Mouse (Mus musculus): ENCODE data around the gene Pdia2.

Gene Pdia2

DNA sequence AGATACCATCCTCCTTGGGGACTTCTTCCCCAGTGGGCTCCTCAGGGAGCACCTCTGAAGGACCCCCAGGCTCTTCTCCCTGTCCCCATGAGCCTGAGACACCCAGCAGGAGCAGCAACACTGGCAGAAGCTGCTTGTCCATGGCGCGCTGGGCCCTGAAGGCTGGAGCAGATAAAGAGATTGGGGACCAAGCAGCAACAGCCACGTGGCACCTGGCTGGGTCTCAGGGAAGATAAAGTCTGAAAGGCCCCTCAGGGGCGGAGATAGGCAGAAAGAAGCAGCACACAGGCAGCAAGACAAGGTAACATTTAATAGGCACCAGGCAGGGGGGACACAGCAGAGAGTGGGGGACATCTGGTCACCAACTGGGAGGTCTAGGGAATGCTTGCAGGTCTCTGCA, at the start of gene Pdia2:
TSS of gene Pdia2 (minus strand) at position 196 of the 400 bp plus-strand sequence.
- no peak for DNase-seq

DNA sequence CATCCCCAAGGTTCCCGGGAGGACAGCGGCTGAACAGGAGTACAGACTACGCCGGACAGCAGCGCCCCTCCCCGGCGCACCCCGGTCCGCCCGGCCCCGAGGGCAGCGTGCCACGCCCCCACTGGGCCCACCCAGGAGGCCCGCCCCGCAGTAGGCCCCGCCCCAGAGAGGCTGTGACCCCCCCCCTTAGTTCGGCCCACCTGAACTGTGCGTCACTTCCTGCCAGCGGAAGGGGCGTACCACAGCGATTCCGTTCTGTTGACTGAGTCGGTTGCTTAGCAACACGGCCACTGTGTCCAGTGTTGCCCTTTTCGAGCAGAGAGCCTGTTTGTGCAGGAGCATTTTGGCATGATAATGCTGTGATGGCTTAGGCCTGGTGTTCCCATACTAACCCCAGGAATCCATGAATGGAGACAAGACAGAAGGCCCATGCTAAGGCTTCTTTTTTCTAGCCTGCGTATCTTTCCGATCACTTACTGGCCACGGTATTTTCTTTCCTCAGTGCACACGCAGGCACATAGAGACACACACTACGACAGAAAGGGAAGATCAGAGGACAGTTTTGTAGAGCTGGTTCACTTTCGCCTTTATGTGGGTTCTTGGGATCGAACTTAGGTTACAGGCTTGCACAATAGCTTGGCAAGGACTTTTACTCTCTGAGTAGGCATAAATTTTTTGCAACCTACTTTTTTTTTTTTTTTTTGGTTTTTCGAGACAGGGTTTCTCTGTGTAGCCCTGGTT, 45.4 kb upstream of the Pdia2 start, which contains the start of gene Fam234a:
TSS of gene Fam234a (minus strand) at position 142 of the 741 bp plus-strand sequence.
- DNase-seq = peak; percentile 86 to 90

DNA sequence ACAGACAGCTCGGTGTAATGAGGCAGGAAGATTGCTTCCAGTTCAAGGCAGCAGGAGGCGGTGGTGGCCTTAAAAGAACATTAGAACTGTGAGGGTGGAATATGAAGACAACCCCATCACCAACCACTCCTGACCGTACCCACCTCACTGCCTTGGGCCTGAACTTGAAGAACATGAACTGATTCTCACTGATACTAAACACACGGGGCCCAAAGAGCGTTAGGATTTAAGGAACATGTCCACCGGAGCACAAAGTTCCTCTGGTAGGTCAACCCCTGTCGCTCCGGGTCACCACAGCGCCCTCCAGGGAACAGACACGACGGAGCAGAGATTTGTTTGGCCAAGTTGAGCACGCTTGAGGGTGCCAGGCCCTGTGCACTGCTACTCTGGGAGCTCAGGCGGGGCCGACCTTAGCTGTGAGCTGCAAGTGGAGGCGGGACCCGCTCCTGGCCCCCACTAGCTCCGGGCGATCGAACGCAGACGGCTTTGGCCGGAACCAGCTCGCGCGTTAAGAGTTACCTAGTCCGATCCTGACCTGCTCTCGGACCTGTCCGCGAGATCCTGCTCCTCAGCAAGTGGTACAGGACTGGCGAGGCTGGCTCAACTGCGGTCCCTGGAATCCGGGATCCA, 44.7 kb upstream of the Pdia2 start:
- DNase-seq = peak; percentile 64 to 68

DNA sequence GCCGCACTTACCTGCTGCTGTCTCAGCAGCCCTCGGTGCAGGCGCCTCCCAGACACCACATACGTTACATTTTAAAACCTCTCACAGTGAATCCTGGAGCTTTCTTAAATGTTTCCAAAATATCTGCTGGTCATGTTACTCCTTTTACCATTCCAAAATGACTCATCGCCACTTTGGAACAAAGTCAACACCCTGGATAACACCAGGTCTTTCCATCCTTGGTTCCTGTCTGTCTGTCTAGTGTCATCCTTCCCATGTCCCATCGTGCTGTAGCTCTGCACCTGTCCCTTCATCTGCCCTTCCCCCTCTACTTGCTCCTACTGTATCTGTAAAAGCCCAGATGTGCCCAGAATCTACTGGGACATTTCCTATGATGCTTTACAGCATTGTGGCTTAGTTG, 42.1 kb upstream of the Pdia2 start:
- DNase-seq = no peak

DNA sequence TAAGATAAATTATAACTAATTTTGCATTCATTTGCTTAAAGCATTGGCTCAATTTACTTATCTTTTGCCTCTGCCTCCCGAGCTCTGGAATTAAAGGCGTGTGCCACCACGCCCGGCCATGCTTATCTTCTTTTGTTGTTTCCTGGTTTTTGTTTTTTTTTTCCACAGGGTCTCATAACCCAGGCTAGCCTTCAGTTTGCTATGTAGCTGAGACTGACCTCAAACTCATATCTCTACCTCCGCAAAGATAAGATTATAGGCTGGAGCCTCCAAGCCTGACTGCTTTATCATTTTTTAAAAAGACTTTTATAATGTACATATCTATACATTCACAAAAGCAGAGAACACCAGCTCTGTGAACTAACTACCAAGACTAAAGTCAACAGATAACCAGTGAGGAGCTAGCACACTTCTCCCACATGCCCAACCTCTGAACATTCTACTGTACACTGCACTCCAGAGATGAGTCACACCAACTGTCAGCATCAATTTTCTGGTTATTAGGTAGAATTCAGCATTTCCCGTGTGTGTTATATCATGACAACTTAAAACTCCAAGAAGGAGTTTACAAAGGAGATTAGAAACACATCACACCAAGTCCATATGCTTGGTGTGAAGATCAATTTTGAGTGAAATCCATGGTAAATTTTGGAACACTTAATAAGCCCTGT, 41.4 kb upstream of the Pdia2 start:
- no peak for DNase-seq

DNA sequence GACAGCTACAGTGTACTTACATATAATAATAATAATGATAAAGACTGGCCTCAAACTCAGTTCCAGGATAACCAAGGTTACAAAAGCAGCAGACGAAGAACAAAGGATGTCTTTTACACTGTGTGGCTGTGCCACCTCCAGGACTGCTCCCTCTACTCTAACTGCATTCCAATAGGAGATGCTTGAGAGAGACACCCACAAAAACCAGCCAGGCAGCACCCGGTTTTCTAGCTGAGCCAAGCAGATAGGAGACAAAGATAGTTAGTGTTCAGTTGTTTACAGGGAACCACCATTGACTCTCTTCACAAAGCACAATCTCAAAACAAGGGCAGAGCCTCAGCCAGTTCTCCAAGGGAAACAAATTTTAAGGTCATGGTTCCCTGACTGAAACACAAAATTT, 40.7 kb upstream of the Pdia2 start:
- DNase-seq = no peak

DNA sequence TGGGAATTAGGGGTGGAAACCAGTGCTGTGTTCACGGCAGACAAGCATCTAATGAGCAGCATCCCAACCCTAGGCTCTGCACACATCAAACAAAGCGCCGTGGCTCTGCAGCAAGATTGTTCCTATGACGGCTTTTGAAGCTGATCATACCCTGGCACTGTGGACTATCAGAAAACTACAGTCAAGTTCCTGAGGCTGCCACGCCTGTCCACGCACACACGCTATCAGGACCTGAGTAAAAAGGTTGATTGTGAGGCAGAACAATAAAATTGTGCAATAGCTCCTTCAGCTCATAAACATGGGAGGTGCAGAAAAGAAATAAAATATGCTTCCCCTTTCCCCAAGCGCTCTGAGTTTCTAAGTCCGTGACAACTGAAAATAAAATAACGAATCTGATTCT, 38.8 kb upstream of the Pdia2 start:
- DNase-seq = no peak

DNA sequence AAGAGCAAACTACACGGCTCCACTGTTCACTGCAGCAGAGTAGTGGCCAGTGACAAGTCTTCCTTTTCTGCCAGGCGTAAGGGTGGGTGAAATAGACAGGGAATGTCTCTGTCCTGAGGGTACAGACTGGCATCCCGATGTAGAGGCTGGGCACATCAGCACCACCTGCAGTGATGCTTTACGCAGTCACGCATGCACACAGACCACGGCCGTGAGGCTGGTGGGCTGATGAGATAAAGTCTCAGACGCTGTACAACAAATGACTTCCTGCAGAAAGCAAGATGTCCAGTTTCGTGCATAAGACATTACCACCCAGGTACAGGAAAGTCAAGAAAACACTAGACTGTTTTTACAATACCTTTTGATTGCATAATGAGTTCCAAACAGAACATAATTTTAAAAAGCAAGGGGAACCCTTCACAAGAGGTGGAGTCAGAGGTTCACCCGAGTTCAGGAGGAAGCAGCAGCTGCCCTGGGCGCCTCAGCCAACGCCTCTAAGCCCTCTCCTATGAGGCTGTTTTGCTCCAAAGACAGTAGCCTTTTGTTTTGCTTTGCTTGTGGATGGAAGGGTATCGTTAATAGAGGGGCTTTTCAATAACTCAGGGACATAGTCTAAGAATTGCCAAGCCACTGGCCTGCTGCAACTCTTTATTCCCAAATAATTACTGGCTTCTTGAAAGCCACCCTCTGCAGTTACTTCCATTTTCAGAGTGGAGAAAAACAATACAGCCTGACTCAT, 36.4 kb upstream of the Pdia2 start:
- no peak for DNase-seq

DNA sequence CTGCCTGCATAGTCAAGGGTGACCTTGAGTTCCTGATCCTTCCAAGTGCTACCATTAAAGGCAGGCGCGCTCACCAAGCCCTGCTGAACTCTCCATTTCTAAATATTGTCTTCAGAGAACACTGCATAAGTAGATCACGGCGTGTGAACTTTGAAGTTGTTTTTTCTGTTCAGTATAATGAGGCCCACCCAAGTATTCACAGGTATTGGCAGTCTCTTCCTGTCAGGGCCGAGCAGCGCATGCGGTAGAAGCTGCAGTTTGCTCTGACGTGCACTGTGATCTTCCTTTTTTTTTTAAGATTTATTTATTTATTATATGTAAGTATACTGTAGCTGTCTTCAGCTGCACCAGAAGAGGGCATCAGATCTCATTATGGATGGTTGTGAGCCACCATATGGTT, 35.5 kb upstream of the Pdia2 start:
- no peak for DNase-seq

DNA sequence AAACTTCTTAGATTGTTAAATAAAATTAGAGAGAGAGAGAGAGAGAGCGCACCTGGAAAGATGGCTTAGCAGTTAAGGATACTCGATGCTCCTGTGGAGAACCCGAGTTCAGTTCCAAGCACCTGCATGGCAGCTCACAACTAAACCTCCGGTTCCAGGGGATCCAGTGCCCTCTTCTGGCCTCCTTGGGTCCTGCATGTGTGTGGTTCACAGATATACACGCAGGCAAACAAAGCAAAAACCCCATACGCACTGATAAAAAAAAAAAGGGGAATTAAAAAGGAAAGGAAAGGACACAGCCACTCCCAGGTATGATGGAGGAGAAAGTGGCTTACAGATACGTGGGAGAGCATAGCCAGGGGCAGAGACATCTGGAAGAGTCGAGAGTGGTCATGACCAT, 34.0 kb upstream of the Pdia2 start:
- peak; percentile 22 to 27 for DNase-seq

DNA sequence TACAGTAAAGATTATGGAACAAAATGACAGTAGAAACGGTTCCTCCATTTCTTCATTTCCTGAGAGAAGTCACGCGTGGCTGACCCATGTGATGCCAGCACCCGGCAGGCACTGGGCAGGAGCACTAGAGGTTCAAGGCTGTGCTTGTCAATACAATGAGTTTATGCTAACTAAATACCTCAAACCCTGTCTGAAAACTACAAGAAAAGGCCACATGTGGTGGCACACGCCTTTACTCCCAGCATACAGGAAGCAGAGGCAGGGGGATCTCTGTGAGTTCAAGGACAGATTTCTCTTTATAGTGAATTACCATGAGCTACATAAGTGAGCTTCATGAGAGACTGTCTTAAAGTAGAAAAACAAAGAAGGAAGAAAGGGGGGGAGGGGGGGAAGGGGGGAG, 32.3 kb upstream of the Pdia2 start:
- no peak for DNase-seq

DNA sequence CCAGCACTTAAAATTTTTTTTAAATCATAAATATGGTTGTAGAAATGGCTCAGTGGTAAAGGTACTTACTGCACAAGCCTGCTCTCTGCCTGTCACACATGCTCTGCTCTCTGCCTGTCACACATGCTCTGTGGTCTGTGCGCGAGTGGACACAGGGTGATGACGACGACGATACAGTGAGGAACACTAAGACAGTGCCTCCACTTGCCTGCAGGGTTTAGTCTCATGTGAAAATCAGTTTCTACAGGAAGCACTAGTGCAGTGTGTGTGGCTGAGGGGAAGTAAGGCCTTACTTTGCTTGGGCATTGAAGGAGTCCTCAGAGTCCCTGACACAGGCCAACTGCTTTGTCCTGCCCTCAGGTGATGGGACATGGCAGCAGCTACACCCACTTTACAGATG, 30.9 kb upstream of the Pdia2 start:
- DNase-seq = no peak

DNA sequence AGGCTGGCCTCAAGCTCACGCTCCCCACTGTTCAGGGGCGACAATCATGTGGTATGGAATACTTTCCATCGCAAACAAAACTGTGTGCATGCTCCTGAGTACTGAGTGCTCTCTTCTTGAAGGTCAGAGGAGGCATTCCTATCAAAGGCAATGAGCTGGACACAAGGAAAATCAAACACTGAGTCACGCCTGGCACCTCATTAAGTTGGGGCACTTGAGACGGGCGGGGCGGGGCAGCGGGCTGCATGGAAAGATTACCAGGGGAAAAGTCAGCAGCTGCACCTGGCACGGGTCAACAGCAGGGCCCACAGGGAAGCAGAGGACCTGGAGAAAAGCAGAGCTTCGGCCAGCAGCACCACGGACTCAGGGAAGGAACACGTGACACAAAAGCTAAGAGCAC, 26.3 kb upstream of the Pdia2 start:
- no peak for DNase-seq

DNA sequence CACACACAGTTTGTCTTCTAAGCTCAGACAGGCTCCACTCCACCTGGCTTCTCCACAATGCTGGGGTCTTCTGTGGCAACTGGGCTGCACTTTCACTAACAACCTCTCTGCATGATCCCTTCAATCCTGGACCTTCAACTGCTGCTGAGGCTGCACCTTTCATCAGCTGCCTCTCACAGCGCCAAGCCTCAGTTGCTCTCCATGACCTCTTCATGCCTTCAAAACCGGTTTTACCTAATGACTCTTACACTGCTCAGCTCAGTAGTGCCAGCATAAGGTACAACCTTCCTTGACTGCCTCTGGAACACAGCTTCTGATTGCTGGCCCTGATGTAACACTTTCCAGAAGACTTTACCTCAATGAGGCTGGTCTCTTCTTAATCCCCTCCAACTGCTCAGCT, 22.6 kb upstream of the Pdia2 start:
- no peak for DNase-seq

DNA sequence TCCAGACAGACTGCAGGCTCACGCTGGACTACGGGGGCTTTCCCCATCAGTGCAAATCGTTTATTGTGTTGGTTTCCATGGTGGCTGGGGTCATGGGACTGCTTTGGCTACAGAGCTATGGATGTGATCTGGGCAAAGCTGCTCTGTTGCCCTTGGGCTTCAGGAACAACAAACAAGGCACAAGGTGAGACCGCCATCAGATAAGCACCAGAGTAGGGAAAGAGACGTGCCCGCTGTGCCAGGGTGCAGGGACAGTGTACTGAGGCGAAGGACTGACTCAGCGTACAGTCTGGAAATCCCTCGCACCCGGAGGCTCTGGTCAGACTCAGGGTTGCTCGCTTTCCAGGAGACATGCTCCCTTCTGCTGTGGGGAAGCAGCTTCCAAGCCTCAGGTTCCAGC, 13.8 kb upstream of the Pdia2 start:
- DNase-seq = no peak

DNA sequence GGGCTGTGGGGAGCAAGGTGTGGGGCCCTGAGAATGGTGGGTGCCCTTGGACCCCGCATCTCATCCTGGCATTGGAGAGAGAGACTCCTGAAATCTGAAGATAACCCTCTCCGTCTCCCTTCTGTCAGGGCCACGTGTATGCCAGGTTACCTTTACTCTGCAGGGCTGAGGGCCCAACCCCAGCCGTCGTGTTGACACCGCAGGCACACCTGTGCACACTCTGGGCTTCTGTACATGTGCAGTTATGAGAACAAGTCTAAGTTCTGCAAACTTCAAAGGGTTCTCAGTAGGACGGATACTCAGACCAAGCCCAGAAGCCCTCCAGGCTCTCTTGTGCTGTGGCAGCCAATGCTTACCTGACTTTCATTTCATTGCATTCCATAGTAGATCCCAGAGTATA, 13.4 kb upstream of the Pdia2 start:
- DNase-seq = no peak

DNA sequence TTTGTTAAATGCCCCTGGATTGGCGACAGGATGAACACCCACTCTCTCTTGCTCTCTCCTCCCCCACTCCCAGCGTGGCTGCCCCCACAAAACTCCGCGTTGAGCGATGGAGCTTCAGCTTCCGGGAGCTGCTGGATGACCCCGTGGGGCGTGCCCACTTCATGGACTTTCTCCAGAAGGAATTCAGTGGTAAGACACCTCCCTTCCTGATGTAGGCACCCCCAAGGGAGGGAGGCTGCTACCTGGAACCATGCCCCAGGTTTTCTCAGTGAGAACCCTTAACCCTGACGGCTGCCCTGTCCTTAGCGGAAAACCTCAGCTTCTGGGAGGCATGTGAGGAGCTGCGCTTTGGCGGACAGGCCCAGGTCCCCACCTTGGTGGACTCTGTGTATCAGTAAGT, 8.8 kb upstream of the Pdia2 start, which contains the start of gene Arhgdig:
TSS of gene Arhgdig (minus strand) at position 101 of the 400 bp plus-strand sequence.
- no peak for DNase-seq

DNA sequence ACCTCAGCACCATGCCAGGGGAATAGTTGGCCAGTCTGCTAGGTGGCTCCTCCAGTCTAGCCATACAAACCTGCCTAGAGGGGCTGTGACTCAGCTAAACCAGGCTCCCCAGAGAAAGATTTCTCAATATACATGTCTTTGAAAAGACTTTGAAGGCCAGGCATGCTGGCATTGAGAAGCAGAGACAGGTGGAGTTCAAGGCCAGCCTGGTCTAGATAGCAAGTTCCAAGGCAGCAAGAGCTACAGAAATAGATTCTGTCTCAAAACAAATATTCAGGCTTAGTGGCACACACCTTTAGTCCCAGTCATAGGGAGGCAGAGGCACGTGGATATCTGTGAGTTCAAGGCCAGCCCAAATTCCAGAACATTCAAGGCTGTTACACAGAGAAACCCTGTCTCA, 7.5 kb upstream of the Pdia2 start:
- DNase-seq = no peak

DNA sequence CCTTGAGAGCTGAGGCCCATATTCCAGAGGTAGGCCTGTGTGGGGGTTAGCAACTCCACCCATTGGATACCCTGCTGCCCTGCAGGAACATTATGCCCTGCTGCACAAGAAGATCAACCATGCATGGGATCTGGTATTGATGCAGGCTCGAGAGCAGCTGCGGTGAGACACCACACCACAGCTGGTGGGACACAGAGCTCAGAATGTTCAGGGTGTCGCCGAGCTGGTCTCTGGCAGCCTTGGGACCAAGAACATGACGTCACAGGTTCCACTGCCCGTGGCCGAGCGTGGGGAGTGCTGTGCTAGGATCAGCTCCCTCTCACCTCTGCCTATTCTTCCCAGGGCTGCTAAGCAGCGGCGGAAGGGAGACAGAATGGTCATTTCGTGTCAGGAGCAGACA, 5.9 kb upstream of the Pdia2 start:
- DNase-seq = no peak

DNA sequence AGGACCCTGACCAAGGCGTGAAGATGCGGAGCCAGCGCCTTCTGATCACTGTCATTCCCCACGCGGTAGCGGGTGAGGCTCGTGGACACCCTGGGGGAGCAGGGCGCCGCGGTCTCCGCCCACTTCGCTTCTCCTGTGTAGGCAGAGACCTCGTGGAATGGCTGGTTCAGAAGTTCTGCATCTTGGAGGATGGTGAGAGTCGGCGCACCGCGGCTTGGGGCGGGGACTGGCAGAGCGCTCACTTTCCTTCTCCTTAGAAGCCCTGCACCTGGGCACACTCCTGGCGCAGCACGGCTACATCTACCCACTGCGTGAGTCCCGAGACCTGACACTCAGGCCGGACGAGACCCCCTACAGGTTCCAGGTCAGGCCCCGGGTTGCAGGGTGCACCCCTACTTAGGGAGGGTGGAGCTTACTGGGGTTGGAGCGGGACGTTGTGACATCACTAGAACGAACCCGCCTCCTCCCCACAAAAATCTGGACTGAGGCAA, 4.5 kb upstream of the Pdia2 start:
- DNase-seq = peak; percentile 25 to 35

DNA sequence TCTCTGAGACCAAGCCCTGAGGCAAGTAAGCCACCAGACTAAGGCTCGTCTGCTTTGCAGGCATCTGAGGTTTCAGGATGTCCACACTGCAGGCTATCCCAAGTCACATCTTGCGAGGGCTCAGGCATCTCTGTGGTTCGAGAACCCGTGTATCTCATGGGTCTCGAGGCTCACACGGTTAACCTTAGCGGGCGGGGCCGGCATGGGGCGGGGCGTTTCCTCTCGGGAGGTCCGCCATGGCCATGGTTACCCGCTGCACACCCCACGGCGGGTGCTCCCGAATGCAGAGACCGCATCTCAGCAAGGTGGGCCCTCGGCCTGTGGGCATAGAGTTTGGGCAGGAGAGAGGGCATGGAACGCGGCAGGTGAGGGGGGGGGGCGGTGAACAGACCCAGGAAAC, 3.9 kb upstream of the Pdia2 start, which contains the start of gene Rgs11:
TSS of gene Rgs11 (plus strand) at position 215 of the 400 bp plus-strand sequence.
- peak; percentile 47 to 50 for DNase-seq

DNA sequence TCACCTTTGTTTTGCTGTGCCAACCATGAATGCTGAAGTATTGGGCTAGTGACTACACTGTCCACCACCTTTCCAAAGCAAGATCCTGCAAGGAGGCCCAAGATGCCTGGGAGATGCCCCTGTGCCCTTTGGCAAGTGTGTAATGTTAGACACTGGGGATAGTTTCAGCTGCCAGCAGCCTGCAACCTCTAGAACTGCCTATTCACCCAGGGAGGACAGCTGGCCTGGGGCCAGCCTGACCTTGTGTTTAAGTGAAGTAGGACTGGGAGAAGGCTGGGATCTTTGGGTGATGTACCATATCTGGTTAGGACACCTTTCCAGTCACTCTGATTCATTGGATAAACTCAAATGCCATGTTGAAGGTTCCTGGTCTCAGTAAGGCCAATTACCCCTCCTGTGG, 3.1 kb upstream of the Pdia2 start:
- no peak for DNase-seq

Measured in thymus, postnatal 36 days (tissue).